9 mouse cellular contexts compared by ENCODE assay signal in genomic region chr11:45454933-45455332, GRCm38 (mm10).
DNase-seq lines count a peak whose midpoint lies in the region; ATAC-seq and TF ChIP-seq lines count a peak whose summit lies in the region.
"Had no signal": no experiment of that assay in that cellular context is flagged by ENCODE, and none has a peak within 500 bp of the region (broad histone marks: within the 10 kb centered on the region; RNA-seq: fewer than 3 reads in every experiment).

No protein-coding gene starts in this region.

- no peak overlapping the region for H3K4me3 ChIP-seq in left cerebral cortex, adult 2 months
- no peak overlapping the region for H3K4me3 ChIP-seq in midbrain, embryonic 14.5 days (replicated peaks; ENCODE audit: low read depth, low read length)
- H3K4me3 ChIP-seq: midbrain, embryonic 12.5 days had no signal

- 0 out of 2 replicates have a peak, but pooled peaks cover 3% of the 10 kb centered on the region for H3K4me1 ChIP-seq in midbrain, embryonic 14.5 days (ENCODE audit: control insufficient read depth, insufficient read depth, low read length)

- no peak overlapping the region for H3K27ac ChIP-seq in left cerebral cortex, adult 2 months
- peak overlapping the region; percentile 45; the same call in 1 of the 2 replicates for H3K27ac ChIP-seq in midbrain, embryonic 14.5 days (replicated peaks; ENCODE audit: low read depth, low read length)
- H3K27ac ChIP-seq: midbrain, embryonic 12.5 days had no signal

- whole genome bisulfite sequencing in midbrain, embryonic 14.5 days, result 68% methylated on average over 3 of the region's 3 CpGs

- no peaks in the 10 kb centered on the region for H3K36me3 ChIP-seq in midbrain, embryonic 14.5 days (ENCODE audit: control insufficient read depth, insufficient read depth, low read length)
- H3K36me3 ChIP-seq: midbrain, embryonic 12.5 days had no signal

- TF ChIP-seq CTCF in left cerebral cortex, adult 2 months (IDR thresholded peaks at IDR 0.05), result no peak

- intact Hi-C loops in left cerebral cortex, postnatal 4 days (cut with DNase I), result no loop called here
- intact Hi-C loops in left cerebral cortex, adult 2 months (cut with DNase I), result no loop called here

- H3K27me3 ChIP-seq in midbrain, embryonic 14.5 days (ENCODE audit: control insufficient read depth, insufficient read depth, low read length), result no peaks in the 10 kb centered on the region
- H3K27me3 ChIP-seq: midbrain, embryonic 12.5 days had no signal

- no peaks in the 10 kb centered on the region for H3K9me3 ChIP-seq in midbrain, embryonic 14.5 days (ENCODE audit: control insufficient read depth, low read length)
- H3K9me3 ChIP-seq: midbrain, embryonic 12.5 days had no signal

- DNase-seq in left cerebral cortex, postnatal 4 days, result peak; percentile 95
- DNase-seq in left cerebral cortex, adult 2 months (ENCODE audit: extremely low spot score in 1 of 2, low spot score in 2 of 2), result no peak
- peak; percentile 32 to 84 for DNase-seq in cerebellum, postnatal 4 days (ENCODE audit: low spot score in 2 of 2)
- peak; percentile 49 for DNase-seq in midbrain, embryonic 14.5 days
- DNase-seq in lung, adult 18-20 months, result no peak
- DNase-seq: kidney, postnatal 4 days had no signal

- H3K4me2 ChIP-seq in midbrain, embryonic 14.5 days (ENCODE audit: low read length), result no peak overlapping the region
- H3K4me2 ChIP-seq: midbrain, embryonic 12.5 days had no signal

- no peak overlapping the region for H3K9ac ChIP-seq in midbrain, embryonic 14.5 days (replicated peaks; ENCODE audit: low read length)
- H3K9ac ChIP-seq: midbrain, embryonic 12.5 days had no signal

- ATAC-seq in cerebellum, adult (ENCODE audit: insufficient number of reproducible peaks, low FRiP score, low TSS enrichment), result peak; percentile 96
- no peak for ATAC-seq in midbrain, embryonic 14.5 days (ENCODE audit: low FRiP score, low TSS enrichment)
- ATAC-seq in granulocyte monocyte progenitor cell, adult 5-6 weeks (replicated peaks; ENCODE audit: poor library complexity, severe bottlenecking), result no peak

Comparison
In these comparisons a context has a peak if more than half of its experiments do, and no peak if none do; other contexts are left out.
1. DNase-seq: peak in left cerebral cortex, postnatal 4 days (single experiment), cerebellum, postnatal 4 days (2 of 2) and midbrain, embryonic 14.5 days (single experiment); none in left cerebral cortex, adult 2 months (0 of 2) and lung, adult 18-20 months (0 of 2).